Mouse (Mus musculus): ENCODE measurements around the gene Iqce. TPM values are rescaled to one million over a fixed set of nuclear protein-coding genes. Genes with fewer than 3 reads are reported as not detected.
"Not testable (repeated sequence)": the region's sequence is repeated elsewhere in the genome, so short reads cannot be mapped to it uniquely, and the experiment has no call there.

Gene Iqce
- polyA plus RNA-seq, 1 experiment from 2014 or later, result 7.9 TPM

- H3K36me3 ChIP-seq, result peaks cover 46% of the 10 kb centered on the region
- 77% methylated on average over 11 of the region's 11 CpGs for WGBS (ENCODE audit: insufficient replicate concordance)
- H3K27me3 ChIP-seq (replicated peaks), result no peaks in the 10 kb centered on the region
- no peak overlapping the region for H3K27ac ChIP-seq
- H3K4me2 ChIP-seq, result no peak overlapping the region
- H3K9ac ChIP-seq, result no peak overlapping the region
- H3K4me3 ChIP-seq, result no peak overlapping the region
- ATAC-seq, result no peak
- H3K4me1 ChIP-seq, result no peaks in the 10 kb centered on the region
- no peaks in the 10 kb centered on the region for H3K9me3 ChIP-seq (replicated peaks)
These were observed 27.1 kb downstream of the Iqce start for GRCm38 (mm10) chr5:140675079-140675478.

- Histone ChIP-seq H3K27me3 (replicated peaks) (no peaks in the 10 kb centered on the region), H3K27ac (no peak overlapping the region), H3K9ac (no peak overlapping the region), H3K4me1 (no peaks in the 10 kb centered on the region), H3K9me3 (replicated peaks) (peaks cover 4% of the 10 kb centered on the region), H3K4me3 (no peak overlapping the region), H3K4me2 (no peak overlapping the region), H3K36me3 (peaks cover 55% of the 10 kb centered on the region)
- no peak for ATAC-seq
- 72% methylated on average over 17 of the region's 17 CpGs for WGBS (ENCODE audit: insufficient replicate concordance)
These were observed 28.1 kb downstream of the Iqce start for GRCm38 (mm10) chr5:140674036-140674435.

DNA sequence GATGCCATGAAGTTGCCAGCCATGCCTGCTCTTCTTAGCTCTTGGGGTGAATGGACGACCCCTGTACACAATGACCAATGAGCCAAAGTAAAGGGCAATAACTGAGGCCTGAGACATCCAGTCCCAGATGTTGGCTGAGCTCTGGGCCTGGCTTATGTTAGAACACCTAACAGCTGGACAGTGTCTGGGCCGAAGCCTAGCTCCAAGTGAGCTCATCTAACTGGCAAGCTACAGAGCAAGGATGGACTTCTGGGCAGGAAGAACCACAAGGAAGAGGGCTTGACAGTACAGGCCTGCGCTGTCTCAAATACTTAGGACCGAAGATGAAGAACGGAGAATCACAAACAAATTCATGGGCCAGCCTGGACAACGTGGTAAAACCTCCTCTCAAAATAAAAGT lies 29.6 kb downstream of the Iqce start:
- H3K4me3 ChIP-seq, H3K27ac ChIP-seq: not testable (repeated sequence)
- 75% methylated on average over 6 of the region's 6 CpGs for WGBS (ENCODE audit: insufficient replicate concordance)

GRCm38 (mm10) chr5:140672115-140672514 lies 30.1 kb downstream of the Iqce start:
- ATAC-seq, result no peak
- Histone ChIP-seq H3K9me3 (replicated peaks) (peaks cover 9% of the 10 kb centered on the region), H3K4me2 (no peak overlapping the region), H3K27ac (no peak overlapping the region), H3K9ac (no peak overlapping the region), H3K27me3 (replicated peaks) (no peaks in the 10 kb centered on the region), H3K4me3 (no peak overlapping the region), H3K36me3 (peaks cover 58% of the 10 kb centered on the region), H3K4me1 (no peaks in the 10 kb centered on the region)
- 73% methylated on average over 6 of the region's 6 CpGs for WGBS (ENCODE audit: insufficient replicate concordance)

More for the DNA sequence above, 29.6 kb downstream of the Iqce start:
- H3K27me3 ChIP-seq (replicated peaks); H3K9ac ChIP-seq; H3K4me2 ChIP-seq; H3K9me3 ChIP-seq (replicated peaks); H3K4me1 ChIP-seq; ATAC-seq: not testable (repeated sequence)
- H3K36me3 ChIP-seq, result peaks cover 61% of the 10 kb centered on the region

DNA sequence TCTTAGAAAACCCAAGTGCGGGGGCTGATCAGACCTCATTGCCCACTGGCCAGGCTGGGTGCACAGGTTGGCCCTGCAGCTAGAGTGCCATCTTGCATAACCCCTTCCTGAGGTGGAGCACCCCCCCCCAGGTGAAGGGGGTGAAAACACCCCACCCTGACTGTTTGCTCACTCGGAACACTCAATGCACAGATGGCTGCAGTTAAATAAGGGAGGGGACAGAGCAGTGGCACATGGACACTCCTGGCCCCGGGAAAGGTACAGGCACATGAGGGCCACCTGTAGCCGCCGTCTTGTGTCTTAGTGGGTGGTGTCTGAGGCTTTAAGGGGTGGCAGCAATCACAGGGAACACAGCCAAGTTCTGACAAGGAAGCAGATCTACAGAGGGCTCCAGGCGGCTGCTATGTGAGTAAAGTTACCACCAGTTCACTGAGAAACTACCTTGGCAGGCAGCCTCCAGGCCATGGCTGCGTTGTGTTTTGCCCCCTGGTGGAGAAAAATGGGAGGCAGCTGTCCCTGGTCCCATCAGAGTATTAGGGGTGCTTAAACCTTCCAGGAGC lies 38.5 kb downstream of the Iqce start:
- H3K9me3 ChIP-seq (replicated peaks), result peaks cover 2% of the 10 kb centered on the region
- H3K4me2 ChIP-seq, result no peak overlapping the region
- 0 out of 2 replicates have a peak, but pooled peaks have one; percentile 22 for ATAC-seq
- WGBS (ENCODE audit: insufficient replicate concordance), result 45% methylated on average over 7 of the region's 7 CpGs
- H3K27me3 ChIP-seq (replicated peaks), result peaks cover 17% of the 10 kb centered on the region; the same call in 1 of the 2 replicates
- H3K4me1 ChIP-seq, result peaks cover 19% of the 10 kb centered on the region
- no peak overlapping the region for H3K4me3 ChIP-seq
- H3K27ac ChIP-seq, result no peak overlapping the region
- peaks cover 7% of the 10 kb centered on the region for H3K36me3 ChIP-seq
- H3K9ac ChIP-seq, result no peak overlapping the region

DNA sequence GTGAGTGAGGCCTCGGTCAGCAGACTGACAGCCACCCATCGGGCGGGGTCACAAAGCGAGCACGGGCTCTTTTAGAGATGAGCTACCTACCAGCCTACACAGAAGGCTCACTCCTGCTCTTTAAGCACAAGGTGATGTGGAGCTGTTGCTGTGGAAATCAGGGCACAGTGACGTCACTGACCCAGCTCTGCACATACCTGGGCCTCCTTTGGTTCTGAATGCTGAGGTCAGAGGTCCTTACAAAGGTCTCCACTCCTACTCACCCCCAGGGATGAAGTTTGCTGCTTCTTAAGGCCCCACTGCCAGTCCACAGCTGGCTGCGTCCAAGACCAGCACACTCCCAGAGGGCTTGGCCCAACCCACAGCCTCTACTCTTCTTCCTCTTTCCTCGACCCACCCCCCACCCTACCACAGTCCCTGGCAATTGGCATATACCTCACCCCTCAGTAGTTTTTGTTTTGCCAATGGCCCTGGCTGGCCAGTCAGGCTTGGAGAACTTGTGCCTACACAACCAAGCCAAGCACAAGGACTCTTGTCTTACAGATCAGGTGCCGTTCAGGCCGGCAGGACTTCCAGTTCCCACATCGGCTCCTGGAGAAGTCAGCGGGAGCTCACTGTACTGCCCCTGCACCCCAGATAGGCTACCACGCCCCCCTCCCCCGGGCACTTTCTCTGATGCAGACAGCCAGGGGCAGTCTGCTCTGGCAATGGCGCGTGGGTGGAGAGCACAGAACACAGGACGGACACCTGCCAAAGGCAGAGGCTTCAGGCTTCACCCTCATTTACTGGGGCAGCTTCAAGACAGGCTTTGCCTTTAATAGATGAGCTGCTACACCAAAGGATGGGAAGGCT lies 39.2 kb downstream of the Iqce start:
- H3K27me3 ChIP-seq (replicated peaks), result peaks cover 17% of the 10 kb centered on the region; the same call in 1 of the 2 replicates
- H3K9ac ChIP-seq, result no peak overlapping the region
- 44% methylated on average over 17 of the region's 17 CpGs for WGBS (ENCODE audit: insufficient replicate concordance)
- ATAC-seq, result no peak
- H3K27ac ChIP-seq, result no peak overlapping the region
- H3K4me2 ChIP-seq, result no peak overlapping the region
- H3K4me3 ChIP-seq, result no peak overlapping the region
- H3K4me1 ChIP-seq, result peaks cover 19% of the 10 kb centered on the region
- no peaks in the 10 kb centered on the region; the same call in 1 of the 2 replicates for H3K36me3 ChIP-seq
- no peaks in the 10 kb centered on the region for H3K9me3 ChIP-seq (replicated peaks)

- WGBS (ENCODE audit: insufficient replicate concordance), result 58% methylated on average over 12 of the region's 12 CpGs
These were observed 40.1 kb downstream of the Iqce start for GRCm38 (mm10) chr5:140661875-140662643.

DNA sequence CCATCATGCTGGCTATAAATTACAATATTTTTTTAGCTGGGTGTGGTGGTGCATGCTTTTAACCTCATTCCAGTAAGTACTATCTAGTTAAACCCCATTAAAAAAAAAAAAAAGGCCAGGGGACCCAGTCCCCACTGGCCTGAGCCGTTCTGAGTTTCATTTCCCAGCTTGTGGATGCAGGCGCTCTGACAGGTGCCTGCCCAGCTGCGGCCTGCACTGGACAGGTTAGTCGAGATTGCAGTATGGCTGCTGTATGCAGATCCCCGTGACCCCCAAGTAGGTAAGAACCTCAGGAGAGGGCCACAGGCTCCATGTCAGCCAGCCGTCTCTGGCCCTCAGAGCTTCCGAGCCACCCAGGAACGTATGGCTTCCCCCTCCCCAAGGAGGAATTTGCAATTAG lies 40.8 kb downstream of the Iqce start:
- Histone ChIP-seq H3K36me3 (no peaks in the 10 kb centered on the region), H3K9ac (no peak overlapping the region), H3K9me3 (replicated peaks) (no peaks in the 10 kb centered on the region), H3K27me3 (replicated peaks) (peaks cover 17% of the 10 kb centered on the region; the same call in 1 of the 2 replicates), H3K4me3 (no peak overlapping the region), H3K4me2 (no peak overlapping the region), H3K4me1 (peaks cover 19% of the 10 kb centered on the region), H3K27ac (no peak overlapping the region)
- WGBS (ENCODE audit: insufficient replicate concordance), result 70% methylated on average over 8 of the region's 8 CpGs
- no peak for ATAC-seq

More at GRCm38 (mm10) chr5:140661875-140662643, 40.1 kb downstream of the Iqce start:
- Histone ChIP-seq H3K4me1 (peaks cover 19% of the 10 kb centered on the region), H3K4me2 (no peak overlapping the region), H3K9me3 (replicated peaks) (no peaks in the 10 kb centered on the region), H3K9ac (no peak overlapping the region), H3K27ac (no peak overlapping the region), H3K4me3 (no peak overlapping the region), H3K27me3 (replicated peaks) (peaks cover 17% of the 10 kb centered on the region; the same call in 1 of the 2 replicates), H3K36me3 (no peaks in the 10 kb centered on the region)
- ATAC-seq, result no peak

- Histone ChIP-seq H3K9me3 (replicated peaks) (no peaks in the 10 kb centered on the region), H3K36me3 (no peaks in the 10 kb centered on the region), H3K4me2 (no peak overlapping the region), H3K27me3 (replicated peaks) (peaks cover 17% of the 10 kb centered on the region; the same call in 1 of the 2 replicates), H3K9ac (no peak overlapping the region), H3K27ac (no peak overlapping the region), H3K4me3 (no peak overlapping the region), H3K4me1 (peaks cover 19% of the 10 kb centered on the region)
- 81% methylated on average over 1 of the region's 1 CpGs for WGBS (ENCODE audit: insufficient replicate concordance)
- no peak for ATAC-seq
These were observed 41.8 kb downstream of the Iqce start for GRCm38 (mm10) chr5:140660398-140660797.

- Histone ChIP-seq H3K27me3 (replicated peaks) (peaks cover 17% of the 10 kb centered on the region; the same call in 1 of the 2 replicates), H3K27ac (no peak overlapping the region), H3K9me3 (replicated peaks) (no peaks in the 10 kb centered on the region), H3K36me3 (no peaks in the 10 kb centered on the region), H3K4me3 (no peak overlapping the region), H3K4me2 (no peak overlapping the region), H3K9ac (no peak overlapping the region), H3K4me1 (peaks cover 19% of the 10 kb centered on the region)
- ATAC-seq, result no peak
- 62% methylated on average over 16 of the region's 16 CpGs for WGBS (ENCODE audit: insufficient replicate concordance)
These were observed 42.4 kb downstream of the Iqce start for GRCm38 (mm10) chr5:140659607-140660272.

DNA sequence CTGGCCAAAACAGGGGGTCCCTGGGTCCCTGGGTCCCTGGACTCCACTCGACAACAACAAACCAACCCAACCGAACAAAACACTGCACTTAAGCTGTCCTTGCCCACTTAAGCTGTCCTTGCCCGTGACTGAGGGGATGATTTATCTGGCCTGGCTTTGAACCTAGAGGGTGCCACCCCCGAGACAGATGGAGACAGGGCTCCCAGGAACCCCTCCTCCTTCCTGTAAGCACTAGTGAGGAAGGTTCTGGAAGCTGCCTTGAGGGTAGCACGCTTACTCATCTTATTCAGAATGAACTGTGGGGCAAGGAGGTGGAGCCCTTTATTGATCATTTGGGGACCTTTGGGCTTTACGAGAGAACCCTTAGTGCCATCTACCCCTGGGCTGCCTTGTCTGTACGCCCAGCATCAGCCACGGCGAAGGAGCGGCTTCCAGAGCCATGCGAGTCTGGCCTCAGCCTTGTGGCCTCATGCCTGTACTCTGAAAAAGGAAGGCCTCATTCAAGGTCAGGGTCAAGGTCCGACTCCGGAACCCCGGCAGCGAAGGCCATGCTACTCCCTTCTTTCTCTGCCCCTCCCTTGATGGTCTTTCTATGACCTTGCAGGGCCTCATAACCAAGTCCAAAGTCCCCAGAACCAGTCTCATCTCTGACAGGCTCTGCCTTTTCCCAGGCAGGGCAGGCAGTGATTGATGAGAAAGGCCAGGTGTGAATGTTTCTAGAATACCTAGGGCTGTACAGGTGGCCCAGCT lies 47.9 kb downstream of the Iqce start:
- Histone ChIP-seq H3K9me3 (replicated peaks) (no peaks in the 10 kb centered on the region), H3K36me3 (no peaks in the 10 kb centered on the region), H3K27ac (no peak overlapping the region), H3K4me2 (no peak overlapping the region), H3K27me3 (replicated peaks) (no peaks in the 10 kb centered on the region; the same call in 1 of the 2 replicates), H3K4me1 (peaks cover 27% of the 10 kb centered on the region), H3K4me3 (no peak overlapping the region), H3K9ac (no peak overlapping the region)
- WGBS (ENCODE audit: insufficient replicate concordance), result 74% methylated on average over 15 of the region's 15 CpGs
- ATAC-seq, result no peak
